Mouse (Mus musculus) ES-E14 (cell line): ENCODE results near the gene Kif5c. TPM values are rescaled to one million over a fixed set of nuclear protein-coding genes. Genes with fewer than 3 reads are reported as not detected.

Source experiments
- DNase-seq: peaks from one replicate; pipeline ENCODE4 v3.0.0-alpha.2; 2013; ENCODE audit warnings: low read depth, low spot score
- H3K27ac ChIP-seq: 2 replicates; pipeline ENCODE4 v1.5.1; 2012; ENCODE audit warnings: low read depth, mild to moderate bottlenecking, low read length, moderate library complexity, mixed read lengths; ENCODE audit not compliant: poor library complexity, insufficient read depth, severe bottlenecking
- H3K36me3 ChIP-seq: 2 replicates; pipeline ENCODE4 v1.6.1; 2012; ENCODE audit warnings: mild to moderate bottlenecking, low read length, moderate library complexity, mixed read lengths; ENCODE audit not compliant: control insufficient read depth, poor library complexity, insufficient read depth, severe bottlenecking
- H3K4me1 ChIP-seq, 2 experiments: fragments of 150-350 bp in 1 of 2; sonication (generic) in 1 of 2; 2 replicates each; pipeline ENCODE4 v1.6.1; 2012; ENCODE audit warnings: low read length in 2 of 2, mild to moderate bottlenecking in 1 of 2, mixed read lengths in 1 of 2; ENCODE audit not compliant: control insufficient read depth in 2 of 2, insufficient read depth in 2 of 2, poor library complexity in 1 of 2
- H3K4me3 ChIP-seq, 2 experiments: fragments of 150-350 bp in 1 of 2; sonication (generic) in 1 of 2; 2 replicates each; pipeline ENCODE4 v1.5.1; 2012; ENCODE audit warnings: low read length in 2 of 2, low read depth in 1 of 2, mild to moderate bottlenecking in 1 of 2, mixed read lengths in 1 of 2; ENCODE audit not compliant: insufficient read depth in 1 of 2, poor library complexity in 1 of 2, severe bottlenecking in 1 of 2
- H3K9ac ChIP-seq: 2 replicates; pipeline ENCODE4 v1.6.1; 2012; ENCODE audit warnings: low read depth, mild to moderate bottlenecking, low read length, mixed read lengths; ENCODE audit not compliant: poor library complexity, insufficient read depth, severe bottlenecking
- H3K9me3 ChIP-seq: fragments of 150-350 bp; sonication (generic); 2 replicates; pipeline ENCODE4 v1.6.1; 2012; ENCODE audit warnings: low read depth, mild to moderate bottlenecking, low read length; ENCODE audit not compliant: control insufficient read depth, insufficient read depth
- CHD2 ChIP-seq: IDR thresholded peaks from 2 replicates; pipeline ENCODE4 v1.6.1; 2014; ENCODE audit warnings: mild to moderate bottlenecking, low read depth, low read length, inconsistent platforms
- HCFC1 ChIP-seq: IDR thresholded peaks from 2 replicates; pipeline ENCODE4 v1.6.1; 2012; ENCODE audit warnings: low read length, inconsistent platforms, borderline replicate concordance; ENCODE audit not compliant: insufficient read depth
- MAFK ChIP-seq: IDR thresholded peaks from 2 replicates; pipeline ENCODE4 v1.6.1; 2014; ENCODE audit warnings: mild to moderate bottlenecking, low read depth, low read length, inconsistent platforms; ENCODE audit not compliant: insufficient read depth
- ZC3H11A ChIP-seq: IDR thresholded peaks from 2 replicates; pipeline ENCODE4 v1.6.1; 2012; ENCODE audit warnings: low read depth, mild to moderate bottlenecking, inconsistent platforms, low read length, borderline replicate concordance
- ZNF384 ChIP-seq: IDR thresholded peaks from 2 replicates; pipeline ENCODE4 v1.6.1; 2012; ENCODE audit warnings: low read depth, low read length, inconsistent platforms
- in situ Hi-C, 2 experiments: fragments of 600-800 bp; cut with MboI; formaldehyde crosslinking; loops; one replicate each; pipeline ENCODE4 v1.15.1; 2025; ENCODE audit warnings: low sequenced_read_pairs in 2 of 2, inconsistent platforms in 1 of 2; ENCODE audit not compliant: unreplicated experiment in 2 of 2
- total RNA-seq: library from RNA; depleted of rRNA; stranded (reverse); fragments of 300-350 nt; gene quantifications from 2 replicates; pipeline ENCODE4 v1.2.3, GENCODE M21; 2012

Gene Kif5c
- total RNA-seq, 1 experiment, result 34.2 TPM

GRCm38 (mm10) chr2:49764331-49764946 lies 145.3 kb downstream of the Kif5c start:
- Histone ChIP-seq H3K9me3 (no peaks in the 10 kb centered on the region), H3K27ac (no peak overlapping the region), H3K4me3 (no peak overlapping the region), H3K36me3 (no peaks in the 10 kb centered on the region), H3K9ac (no peak overlapping the region), H3K4me1 (no peaks in the 10 kb centered on the region)
- in situ Hi-C loops, result loop anchor here in 1 of 2 experiments (10.0 kb wide), 1 partner anchor 510 kb away; no protein-coding TSS in a partner anchor
- peak; percentile 62 for DNase-seq
- TF ChIP-seq ZNF384 (no peak), ZC3H11A (peak; percentile 53; the same call in 1 of the 2 replicates)

- in situ Hi-C loops, result loop anchor here in 1 of 2 experiments (10.0 kb wide), 1 partner anchor 506 kb away; no protein-coding TSS in a partner anchor
Measured at GRCm38 (mm10) chr2:49768916-49769315, 149.8 kb downstream of the Kif5c start.

GRCm38 (mm10) chr2:49770440-49770839 lies 151.3 kb downstream of the Kif5c start:
- no peak for DNase-seq
- Histone ChIP-seq H3K9me3 (no peaks in the 10 kb centered on the region), H3K36me3 (no peaks in the 10 kb centered on the region), H3K9ac (no peak overlapping the region), H3K4me3 (no peak overlapping the region), H3K27ac (no peak overlapping the region), H3K4me1 (peaks cover 0 to 2% of the 10 kb centered on the region in 2 experiments; a peak in 1 of 4 replicates)
- in situ Hi-C loops, result no loop called here
- TF ChIP-seq MAFK (no peak), CHD2 (no peak), HCFC1 (no peak), ZNF384 (no peak), ZC3H11A (no peak)

More at GRCm38 (mm10) chr2:49768916-49769315, 149.8 kb downstream of the Kif5c start:
- no peaks in the 10 kb centered on the region for H3K36me3 ChIP-seq
- no peak for DNase-seq
- H3K9ac ChIP-seq, result no peak overlapping the region
- no peak overlapping the region for H3K27ac ChIP-seq
- no peaks in the 10 kb centered on the region for H3K9me3 ChIP-seq
- TF ChIP-seq ZC3H11A (no peak), HCFC1 (no peak), ZNF384 (no peak), MAFK (no peak), CHD2 (no peak)
- H3K4me3 ChIP-seq, result no peak overlapping the region
- H3K4me1 ChIP-seq, result no peaks in the 10 kb centered on the region

GRCm38 (mm10) chr2:49771172-49771571 lies 152.1 kb downstream of the Kif5c start:
- Histone ChIP-seq H3K4me3 (no peak overlapping the region), H3K9ac (no peak overlapping the region), H3K27ac (no peak overlapping the region), H3K4me1 (peaks cover 0 to 2% of the 10 kb centered on the region in 2 experiments; a peak in 1 of 4 replicates), H3K9me3 (no peaks in the 10 kb centered on the region), H3K36me3 (no peaks in the 10 kb centered on the region)
- no peak for TF ChIP-seq ZC3H11A
- no peak for TF ChIP-seq ZNF384
- TF ChIP-seq MAFK, result no peak
- TF ChIP-seq CHD2, result no peak
- TF ChIP-seq HCFC1, result no peak
- DNase-seq, result no peak
- in situ Hi-C loops, result no loop called here
